Mouse (Mus musculus): ENCODE results near the gene Acap2.

Acap2 gene

DNA sequence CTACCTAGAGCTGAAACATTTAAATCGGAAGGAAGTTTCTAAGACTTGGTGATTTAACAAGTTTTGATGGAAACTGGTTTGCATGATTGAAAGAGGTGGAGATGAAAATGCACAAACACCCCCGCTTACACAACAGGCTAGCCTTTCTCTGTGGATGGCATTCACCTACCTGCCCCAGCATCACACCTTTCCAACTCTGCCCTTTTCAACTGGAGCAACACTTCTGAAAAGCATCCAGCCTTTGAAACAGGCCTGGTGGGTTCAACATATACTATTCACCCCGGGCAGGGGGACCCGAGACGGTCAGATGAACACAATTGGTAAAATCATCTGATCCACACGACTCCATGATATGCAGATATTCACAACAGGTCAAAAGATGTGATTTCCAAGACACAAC lies 119.2 kb downstream of the Acap2 start:
- no peak for DNase-seq (ENCODE audit: low read depth, low spot score)

DNA sequence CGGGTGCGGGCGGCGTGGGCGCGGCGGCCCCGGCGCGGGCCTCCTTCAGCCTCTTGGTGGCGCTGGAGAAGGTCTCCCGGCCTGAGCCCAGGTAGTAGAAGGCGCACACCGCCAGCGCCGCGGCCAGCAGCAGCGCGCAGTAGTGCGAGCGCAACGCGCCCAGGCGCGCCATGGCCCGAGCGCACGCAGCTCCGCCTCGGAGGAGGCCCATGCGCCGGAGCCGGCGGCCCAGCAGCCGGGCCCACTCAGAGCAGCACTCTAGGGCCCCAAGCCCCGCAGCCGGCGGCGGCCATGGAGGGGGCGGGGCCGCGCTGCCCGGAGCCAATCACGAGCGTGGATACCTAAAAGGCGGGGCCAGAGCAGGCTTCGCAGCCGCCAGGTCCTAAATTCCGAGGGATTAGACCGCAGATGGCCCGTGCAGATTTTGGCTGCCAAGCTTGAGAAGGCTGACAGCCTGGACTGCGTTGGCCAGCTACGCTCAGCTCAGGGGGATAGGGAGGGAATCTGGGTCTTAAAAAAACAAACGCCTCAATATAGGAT lies 119.8 kb downstream of the Acap2 start, which contains the start of gene Xxylt1:
Gene Xxylt1, minus strand, starts transcription at position 308 of the 540 bp plus-strand sequence.
- DNase-seq (ENCODE audit: low read depth, low spot score) = peak; percentile 96

DNA sequence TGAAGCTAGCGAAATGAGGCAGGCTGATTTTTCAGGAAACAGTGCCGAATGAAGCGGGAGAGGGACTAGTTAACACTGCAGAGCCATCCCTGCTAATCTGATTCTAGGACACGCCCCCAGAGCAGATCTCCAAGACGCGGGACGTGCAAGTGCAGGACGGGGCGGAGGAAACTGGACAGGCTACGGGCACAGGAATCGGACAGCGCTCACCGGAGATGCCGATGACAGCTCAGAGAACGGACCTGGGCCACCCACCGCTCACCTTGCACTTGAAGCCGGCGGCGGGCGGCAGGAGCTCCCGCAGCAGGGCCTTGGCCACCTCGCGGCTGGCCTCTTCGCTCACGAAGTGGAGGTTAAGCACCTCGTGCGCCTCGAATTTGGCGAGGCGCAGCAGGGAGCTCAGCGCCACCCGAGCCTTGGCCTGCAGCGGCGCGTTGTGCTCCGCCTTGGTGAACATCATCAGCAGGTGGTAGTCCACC lies 120.4 kb downstream of the Acap2 start:
- peak; percentile 65 for DNase-seq (ENCODE audit: low read depth, low spot score)

DNA sequence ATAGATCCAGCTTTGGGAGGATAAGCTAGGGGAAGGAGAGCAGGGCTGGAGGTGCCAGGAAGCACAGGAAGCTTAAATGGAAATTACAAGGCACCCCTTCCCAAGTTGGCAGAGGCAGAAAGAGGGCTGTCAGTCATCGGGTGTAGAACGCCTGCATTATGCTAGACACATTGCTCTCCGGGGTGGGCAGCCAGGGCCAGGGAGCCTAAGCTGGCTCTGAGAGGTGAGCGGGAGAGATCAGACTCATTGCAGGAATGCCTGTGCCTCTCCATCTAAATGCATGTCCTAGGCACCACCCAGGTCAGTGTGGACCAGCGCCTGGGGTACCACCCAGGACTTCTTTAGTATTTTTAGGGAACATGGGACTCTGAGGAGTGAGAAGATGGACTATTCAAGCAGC lies 123.6 kb downstream of the Acap2 start:
- no peak for DNase-seq (ENCODE audit: low read depth, low spot score)

DNA sequence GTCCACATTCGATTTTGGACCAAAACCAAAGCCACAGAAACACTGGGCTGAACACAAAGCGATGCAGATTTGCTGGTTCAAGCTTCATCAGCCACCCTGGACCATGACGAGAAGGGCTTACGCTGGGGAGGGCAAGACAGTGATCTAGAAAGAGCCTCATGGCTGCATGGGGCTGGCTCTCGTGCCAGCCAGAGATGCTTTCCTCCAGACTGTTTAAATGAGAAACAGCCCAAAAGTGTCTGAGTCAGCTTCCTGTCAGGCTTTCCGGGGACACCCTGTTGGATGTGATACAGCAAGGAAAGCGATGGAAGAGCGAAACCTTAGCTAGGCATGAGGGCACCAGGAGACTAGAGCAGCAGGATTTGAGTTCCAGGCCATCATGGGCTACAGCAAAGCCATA lies 124.6 kb downstream of the Acap2 start:
- no peak for DNase-seq (ENCODE audit: low read depth, low spot score)

DNA sequence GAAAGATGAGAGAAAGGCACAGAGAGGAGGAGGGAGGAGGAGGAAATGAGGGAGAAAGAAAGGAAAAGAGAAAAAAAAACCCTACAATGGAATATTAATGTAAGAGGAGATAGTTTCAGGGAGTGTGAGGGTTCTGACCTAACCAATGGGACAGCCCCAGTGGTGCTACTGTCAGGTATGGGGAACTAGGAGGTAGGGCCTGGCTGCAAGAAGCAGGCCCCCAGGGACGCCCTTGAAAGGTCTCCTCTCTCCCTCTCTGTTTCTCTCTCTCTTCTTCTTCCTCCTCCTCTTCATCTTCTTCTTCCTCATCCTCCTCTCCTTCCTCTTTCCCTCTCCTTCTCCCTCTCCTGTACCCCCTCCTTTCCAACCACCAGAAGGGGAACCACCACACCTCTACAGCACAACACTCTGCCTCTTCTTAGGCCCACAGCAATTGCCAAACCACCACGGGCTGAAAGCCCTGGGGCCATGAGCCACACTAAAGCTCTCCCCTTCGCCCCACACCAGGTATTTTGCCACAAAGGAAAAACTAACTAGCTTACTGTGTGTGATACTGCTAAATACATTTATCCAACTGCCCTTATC lies 126.6 kb downstream of the Acap2 start:
- no peak for DNase-seq (ENCODE audit: low read depth, low spot score)

DNA sequence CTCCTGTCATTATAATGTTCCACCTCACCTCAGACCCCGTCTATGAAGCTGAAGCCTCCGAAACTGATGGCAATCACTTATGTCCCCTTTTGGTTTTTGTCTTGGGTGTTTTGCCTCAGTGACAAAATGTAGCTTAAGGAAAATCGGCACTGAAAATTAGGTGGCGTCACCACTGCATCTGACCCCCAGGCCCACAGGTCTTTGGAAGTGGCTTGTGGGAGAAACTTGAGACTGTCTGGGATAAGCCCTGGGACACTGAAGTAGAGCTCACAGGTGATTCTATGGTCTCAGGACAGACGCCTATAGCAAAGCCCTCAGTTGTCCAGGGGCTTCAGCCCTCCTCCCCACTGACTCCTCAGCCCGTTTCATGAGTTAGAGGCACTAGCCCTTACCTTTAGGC lies 129.3 kb downstream of the Acap2 start:
- DNase-seq (ENCODE audit: low read depth, low spot score) = no peak

DNA sequence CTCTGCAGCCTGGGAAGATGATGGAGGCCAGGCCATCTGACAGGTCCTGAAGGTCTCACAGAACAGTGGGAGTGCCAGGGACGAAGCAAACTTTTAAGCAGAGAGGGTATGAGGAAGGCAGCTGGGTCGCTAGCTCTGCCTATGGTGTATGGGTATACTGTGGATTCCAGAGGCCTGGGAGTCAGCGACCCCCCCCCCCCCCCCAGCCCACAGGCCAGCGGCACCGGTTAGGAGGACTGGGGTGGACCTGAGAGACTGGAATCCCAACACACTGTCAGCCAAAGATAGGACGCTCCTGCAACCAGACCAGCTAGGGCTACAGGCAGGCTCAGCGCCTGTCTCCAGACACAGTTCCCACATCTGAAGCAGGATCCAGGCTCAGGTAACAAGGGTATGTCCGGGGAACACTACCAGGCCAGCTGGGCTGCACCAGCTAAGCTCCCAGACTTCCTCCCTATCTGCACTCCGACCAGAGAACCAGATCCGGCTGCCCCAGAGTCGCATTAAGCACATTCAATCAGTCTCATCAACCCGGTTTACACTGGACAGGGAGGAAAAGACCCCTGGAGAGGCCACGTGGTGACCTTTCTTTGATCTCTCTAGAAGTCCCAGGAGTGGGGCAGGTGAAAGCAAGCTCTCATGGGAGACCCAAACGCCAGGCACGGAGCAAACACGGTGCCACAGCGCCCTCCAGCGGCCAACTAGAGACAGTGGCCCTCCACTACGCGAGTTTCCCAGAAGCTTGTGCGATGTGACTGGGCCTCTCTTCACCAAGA lies 130.5 kb downstream of the Acap2 start:
- peak; percentile 98 for DNase-seq (ENCODE audit: low read depth, low spot score)

DNA sequence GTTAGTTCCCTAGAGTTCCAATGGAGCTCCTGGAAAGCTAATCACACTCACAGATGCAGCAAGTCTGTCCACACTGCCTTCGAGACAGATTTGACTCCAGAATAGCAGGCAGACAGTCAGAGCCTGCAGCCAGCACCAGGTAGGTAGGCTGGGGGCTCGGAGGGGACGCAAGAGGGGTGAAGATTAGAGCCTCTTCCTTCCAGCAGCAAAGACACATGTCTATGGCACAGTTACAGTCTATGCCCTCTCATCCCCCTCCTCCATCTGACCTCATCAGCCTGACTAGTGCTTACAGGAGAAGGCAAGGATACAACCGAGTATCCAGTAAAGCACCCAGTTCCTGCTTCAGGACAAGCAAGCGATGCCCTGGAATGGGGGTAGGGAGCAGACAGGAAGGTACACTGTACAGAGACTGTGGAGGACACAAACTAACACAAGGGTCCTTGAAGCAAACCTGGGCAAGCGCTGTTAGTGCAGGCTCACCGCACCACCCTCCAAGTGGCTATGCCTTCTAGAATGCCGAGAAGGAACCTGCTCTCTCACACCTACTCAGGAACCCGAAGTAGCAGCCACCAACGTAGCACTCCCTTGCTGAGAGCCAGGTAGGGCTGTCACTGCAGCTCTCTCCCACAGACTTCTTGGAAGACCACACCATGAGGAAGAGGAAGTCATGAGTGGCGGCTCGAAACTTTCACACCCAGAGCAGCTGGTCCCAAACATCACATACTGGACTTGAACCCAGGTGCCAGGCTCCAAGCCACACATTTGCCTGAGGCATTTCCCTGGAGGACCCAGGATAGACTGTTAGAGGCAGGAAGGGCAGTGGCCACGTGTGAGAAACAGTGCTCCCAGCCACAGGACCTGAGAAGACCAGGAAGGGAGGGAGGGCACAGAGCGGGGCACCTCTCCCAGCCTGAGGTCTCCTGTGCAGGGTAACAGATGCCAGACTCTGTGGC lies 131.6 kb downstream of the Acap2 start:
- DNase-seq (ENCODE audit: low read depth, low spot score) = no peak

DNA sequence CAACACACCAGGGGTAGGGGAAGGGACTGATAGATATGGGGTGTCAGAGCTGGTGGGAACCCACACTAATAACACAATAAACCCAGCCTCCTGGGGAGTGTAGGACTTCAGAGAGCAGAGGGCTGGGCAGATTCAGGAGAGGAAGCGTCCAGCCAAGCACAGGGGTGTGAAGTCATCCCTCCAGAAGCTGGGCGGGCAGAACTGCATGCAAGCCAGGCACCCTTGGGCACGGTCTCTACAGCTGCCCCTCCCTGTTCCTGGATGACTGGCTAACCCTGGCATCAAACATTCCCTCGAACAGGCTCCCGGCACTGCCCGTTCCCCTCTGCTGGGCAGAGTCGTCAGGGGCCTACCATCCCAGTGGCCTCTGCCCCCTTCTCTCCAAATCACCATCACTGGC lies 132.8 kb downstream of the Acap2 start:
- DNase-seq (ENCODE audit: low read depth, low spot score) = no peak

DNA sequence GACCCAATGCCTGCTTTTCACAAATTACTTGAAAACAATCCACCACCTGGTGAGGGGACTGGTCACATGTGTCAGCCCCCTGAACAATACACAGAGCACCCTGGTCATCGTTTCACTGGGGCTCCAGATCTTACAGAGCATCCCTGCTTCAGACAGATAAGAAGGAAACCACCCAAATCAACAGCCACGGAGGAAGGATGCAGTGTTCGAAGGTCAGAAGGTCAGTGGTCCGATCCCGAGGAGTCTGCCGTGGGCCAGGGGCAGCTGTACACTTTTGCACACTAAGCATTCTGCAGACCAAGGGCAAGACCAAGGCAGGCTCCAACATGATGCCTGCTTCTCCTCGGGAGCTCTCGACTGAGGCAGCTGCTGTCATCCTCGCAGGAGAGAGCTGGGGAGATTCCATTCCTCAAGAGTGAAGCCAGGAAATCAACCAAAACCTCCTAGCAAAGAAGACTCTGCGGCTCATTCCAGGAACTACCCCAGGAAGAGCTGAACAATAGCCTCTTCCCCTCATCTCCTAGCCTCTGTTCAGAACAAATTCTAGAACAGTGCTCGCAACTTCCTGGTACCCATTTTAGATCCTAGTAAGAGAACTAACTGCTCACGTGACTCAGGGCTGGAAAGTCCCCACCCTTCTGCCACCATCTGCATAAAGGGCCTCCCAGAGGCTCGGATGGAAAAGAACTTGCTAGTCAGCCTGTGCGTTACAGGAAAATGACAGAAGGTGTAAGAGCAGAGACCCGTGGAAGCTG lies 134.5 kb downstream of the Acap2 start:
- DNase-seq (ENCODE audit: low read depth, low spot score) = peak; percentile 55

DNA sequence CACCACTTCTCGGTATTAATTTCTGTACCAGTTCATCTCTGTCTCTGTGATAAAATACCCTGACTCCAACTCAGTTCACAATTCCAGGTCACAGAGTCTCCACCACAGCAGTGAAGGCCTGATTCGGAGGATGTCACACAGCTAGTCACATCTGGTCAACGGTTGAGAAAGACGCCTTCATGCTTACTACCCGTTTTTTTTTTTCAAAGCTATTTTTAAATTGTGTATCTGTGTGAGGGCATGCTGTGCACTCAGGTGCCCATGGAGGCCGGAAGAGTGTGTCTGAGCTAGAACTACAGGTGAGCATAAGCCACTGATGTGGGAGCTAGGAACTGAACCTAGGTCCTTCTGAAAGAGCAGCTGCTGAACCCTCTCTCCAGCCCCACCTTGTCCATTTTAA lies 136.3 kb downstream of the Acap2 start:
- no peak for DNase-seq (ENCODE audit: low read depth, low spot score)

DNA sequence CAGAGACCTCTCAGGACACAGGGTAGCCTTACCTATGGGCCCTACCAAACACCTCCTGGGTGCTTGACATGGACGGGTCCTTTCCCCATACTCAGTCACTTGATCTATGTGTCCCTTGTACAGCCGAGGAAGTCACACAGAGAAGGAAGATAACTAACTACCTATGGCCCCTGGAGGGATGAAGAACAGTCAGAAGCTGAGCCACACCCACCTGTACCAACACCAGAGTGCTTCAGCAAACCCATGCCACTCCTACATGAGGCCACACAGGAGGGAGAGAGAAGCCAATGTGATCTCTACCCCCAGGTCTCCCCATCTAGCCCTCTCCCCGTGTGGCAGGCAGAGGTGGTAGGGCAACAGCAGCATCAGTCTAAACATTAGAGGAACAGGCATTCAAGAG lies 138.1 kb downstream of the Acap2 start:
- no peak for DNase-seq (ENCODE audit: low read depth, low spot score)

DNA sequence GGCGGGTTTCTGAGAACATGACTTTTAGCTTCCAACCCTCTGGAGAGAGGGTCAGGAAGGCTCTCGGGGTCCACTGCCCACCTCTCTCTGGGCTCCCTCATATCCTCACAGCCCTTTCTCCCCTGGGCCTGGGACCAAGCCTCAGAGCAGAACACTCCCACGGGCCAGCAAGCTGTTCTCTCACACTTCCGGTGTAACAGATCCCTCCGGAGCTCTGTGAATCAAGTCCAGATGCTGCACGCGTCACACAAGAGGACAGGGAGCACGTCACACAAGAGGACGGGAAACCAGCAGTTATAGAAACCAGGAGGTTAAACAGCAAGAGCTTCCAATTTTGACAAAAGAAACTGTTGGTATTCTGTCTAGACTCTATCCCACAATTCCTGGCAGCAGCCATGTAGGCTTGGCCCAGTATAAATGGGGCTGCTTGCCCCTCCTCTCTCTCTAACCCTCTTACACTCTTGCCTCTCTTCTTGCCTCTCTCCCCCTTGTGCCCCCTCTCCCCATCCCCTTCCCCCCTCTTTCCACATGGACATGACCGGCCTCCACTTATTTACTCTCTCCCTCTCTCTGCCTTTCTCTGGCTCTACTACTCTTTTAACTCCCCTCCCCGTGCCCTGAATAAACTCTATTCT lies 139.7 kb downstream of the Acap2 start:
- DNase-seq (ENCODE audit: low read depth, low spot score) = no peak

DNA sequence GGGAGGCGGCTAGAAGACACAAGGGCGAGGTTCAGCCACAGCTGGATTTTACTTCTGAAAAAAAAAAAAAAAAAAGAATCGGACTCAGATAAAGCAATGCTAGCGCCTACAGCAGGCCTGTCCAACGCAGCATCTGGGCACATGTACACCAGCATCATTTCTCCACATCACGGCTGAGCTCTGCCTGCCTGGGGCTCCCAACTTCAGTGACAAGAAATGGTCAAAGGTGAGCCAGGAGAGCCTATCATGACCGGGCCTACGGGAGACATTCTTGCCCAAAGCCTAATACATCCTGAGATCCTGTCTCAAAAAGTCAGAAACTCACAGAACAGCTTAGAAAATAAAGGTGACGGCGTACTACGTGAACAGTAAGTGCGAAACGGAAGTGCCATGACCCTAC lies 140.3 kb downstream of the Acap2 start:
- no peak for DNase-seq (ENCODE audit: low read depth, low spot score)

DNA sequence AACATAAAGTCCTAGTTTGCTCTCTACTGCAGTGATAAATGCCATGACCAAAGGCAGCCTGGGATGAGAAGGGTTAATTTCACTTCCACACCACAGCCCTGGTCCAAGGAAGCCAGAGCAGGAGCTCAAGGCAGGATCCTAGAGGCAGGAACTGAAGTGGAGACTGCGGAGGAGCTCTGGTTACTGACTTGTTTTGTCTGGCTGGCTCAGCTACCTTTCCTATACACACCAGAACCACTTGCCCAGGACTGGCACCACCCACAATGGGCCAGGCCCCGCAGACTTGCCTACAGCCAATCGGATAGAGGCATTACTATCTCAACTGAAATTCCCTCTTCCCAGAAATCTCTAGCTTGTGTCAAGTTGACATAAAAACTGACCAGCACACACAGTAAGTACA lies 140.8 kb downstream of the Acap2 start:
- no peak for DNase-seq (ENCODE audit: low read depth, low spot score)

DNA sequence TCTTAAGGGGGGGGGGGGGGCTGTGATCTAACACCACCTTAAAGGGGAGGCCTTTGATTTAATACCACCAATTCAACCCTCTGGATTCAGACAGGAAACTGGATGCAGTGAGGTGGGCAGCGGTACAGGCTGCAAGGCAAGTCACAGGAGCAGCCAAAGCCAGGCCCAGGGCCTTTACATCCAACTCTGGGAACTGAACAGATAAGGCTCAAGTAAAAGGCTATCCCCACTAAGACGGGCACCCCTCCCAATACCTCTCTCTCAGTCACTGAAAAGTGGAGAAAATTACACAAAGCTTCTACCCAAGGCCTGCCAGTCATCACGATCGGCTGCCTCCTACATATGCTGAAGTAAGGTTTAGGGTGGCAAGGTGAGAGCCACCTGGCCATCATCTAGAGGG lies 141.3 kb downstream of the Acap2 start:
- DNase-seq (ENCODE audit: low read depth, low spot score) = no peak

DNA sequence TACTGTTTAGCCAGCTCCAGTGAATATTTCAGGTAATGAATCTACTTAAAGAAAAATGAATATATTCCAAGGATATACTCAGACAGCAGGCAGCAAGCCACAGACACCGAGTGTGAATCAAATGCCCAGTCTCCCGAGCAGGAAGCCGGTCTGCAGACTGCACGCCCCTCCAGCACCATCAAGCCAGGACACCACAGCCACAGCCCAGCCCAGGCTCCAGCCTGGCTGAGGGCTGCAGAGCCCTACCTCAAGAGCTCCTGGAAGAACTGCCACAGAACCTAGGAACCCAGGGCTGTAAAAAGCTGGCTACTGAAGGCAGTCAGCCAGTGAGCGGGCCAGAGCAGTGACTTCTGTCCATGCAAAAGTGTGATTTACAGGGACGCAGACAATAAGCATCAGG lies 148.2 kb downstream of the Acap2 start:
- no peak for DNase-seq (ENCODE audit: low read depth, low spot score)

DNA sequence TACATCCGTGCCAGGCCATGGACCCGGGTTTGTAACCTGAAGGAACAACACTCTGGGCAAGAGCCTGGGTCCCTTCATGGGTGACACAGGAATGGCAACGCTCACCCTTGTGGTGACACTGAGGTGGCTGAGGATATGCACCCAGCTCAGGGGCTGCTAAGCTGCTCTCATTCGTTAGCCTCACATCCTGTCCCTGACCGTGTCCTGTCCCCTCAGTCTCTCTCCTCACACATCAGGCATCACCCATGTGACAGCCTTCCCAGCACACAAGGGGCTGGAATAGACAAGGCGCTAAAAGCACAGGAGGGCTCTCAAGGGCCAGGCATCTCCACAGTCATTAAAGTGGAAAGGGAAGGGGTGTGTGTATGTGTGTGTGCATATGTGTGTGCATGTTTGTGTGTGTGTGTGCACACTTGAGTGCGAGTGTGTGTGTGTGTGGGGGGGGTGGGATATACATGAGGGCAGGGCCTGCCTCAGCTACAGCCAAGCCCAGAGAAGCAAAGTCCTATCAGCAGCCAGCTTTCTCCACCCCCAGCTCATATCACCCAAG lies 148.8 kb downstream of the Acap2 start:
- DNase-seq (ENCODE audit: low read depth, low spot score) = no peak

DNA sequence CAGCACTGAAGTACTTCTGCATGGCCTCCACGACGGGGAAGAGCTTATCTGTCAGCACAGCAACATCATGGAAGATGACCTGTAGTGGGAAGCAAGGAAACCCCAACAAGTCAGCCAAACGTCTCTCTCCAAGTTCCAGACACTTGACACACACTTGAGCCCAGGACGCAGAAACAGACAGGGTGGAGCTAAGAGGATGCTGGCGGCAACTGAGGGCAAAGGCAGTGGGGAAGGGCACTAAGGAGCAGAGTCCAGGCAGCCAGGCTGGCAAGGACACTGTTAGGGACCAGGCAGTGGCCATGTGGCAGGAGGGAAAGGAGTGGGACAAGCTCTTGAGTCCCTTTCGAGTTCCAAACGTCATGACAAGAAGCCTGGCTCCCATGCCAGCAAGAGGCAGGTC lies 150.3 kb downstream of the Acap2 start:
- no peak for DNase-seq (ENCODE audit: low read depth, low spot score)
